Mouse (Mus musculus): ENCODE measurements at regions not wholly inside any gene's neighbourhood (a gene's known extent, or its start where the extent isn't known, plus 50 kb on each side); places are given as distances from the start of the nearest gene placed in this dataset.

- H3K4me1 ChIP-seq (ENCODE audit: control insufficient read depth, insufficient read depth) = peaks cover 7% of the 10 kb centered on the region; the same call in 1 of the 2 replicates
- H3K4me2 ChIP-seq (ENCODE audit: low read depth, low read length) = no peak overlapping the region
- DNase-seq (ENCODE audit: low spot score) (no peak), ATAC-seq (ENCODE audit: insufficient read depth, low read depth) (no peak)
- no peak overlapping the region for H3K4me3 ChIP-seq (ENCODE audit: low read depth, low read length)
- TF ChIP-seq EP300 (IDR thresholded peaks at IDR 0.05; ENCODE audit: low read depth) (no peak), CTCF (IDR thresholded peaks at IDR 0.05; ENCODE audit: low read depth) (no peak)
- no peaks in the 10 kb centered on the region for H3K36me3 ChIP-seq (replicated peaks; ENCODE audit: control insufficient read depth, insufficient read depth, low read length)
- 78% methylated on average over 13 of the region's 13 CpGs for WGBS
- H3K9ac ChIP-seq (replicated peaks; ENCODE audit: low read depth, low read length) = no peak overlapping the region
- H3K9me3 ChIP-seq (replicated peaks; ENCODE audit: control insufficient read depth, low read length) = no peaks in the 10 kb centered on the region
- no peak overlapping the region for H3K27ac ChIP-seq (ENCODE audit: low read depth)
- 0 out of 2 replicates have a peak, but pooled peaks cover 4% of the 10 kb centered on the region for H3K27me3 ChIP-seq (ENCODE audit: control insufficient read depth, insufficient read depth, low read length)
These were observed 78.1 kb upstream of the Ctbp2 start for GRCm38 (mm10) chr7:133202092-133202880.

DNA sequence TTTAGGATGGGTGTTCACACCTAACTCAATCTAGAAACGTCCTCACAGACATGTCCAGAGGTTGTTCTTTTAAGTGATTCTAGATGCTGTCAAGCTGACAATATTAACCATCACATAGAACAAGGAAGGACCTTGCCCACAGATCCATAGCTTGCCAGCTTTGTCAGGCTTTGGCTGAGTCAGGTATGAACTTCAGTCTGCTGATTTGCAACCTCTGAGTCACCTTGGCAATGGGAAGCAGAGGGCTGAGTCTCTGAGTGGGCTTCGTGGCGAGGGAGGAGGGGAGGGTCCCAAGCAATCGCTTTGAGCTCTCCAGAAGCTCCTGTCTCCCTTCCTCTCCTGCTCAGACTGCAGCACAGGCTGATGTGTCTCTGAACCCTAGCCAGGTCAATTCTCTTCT is 74.9 kb upstream of the Ctbp2 start:
- Histone ChIP-seq H3K27ac (ENCODE audit: low read depth) (no peak overlapping the region), H3K27me3 (ENCODE audit: control insufficient read depth, insufficient read depth, low read length) (no peaks in the 10 kb centered on the region), H3K4me2 (ENCODE audit: low read depth, low read length) (no peak overlapping the region), H3K4me1 (ENCODE audit: control insufficient read depth, insufficient read depth) (no peaks in the 10 kb centered on the region), H3K9ac (replicated peaks; ENCODE audit: low read depth, low read length) (no peak overlapping the region), H3K4me3 (ENCODE audit: low read depth, low read length) (no peak overlapping the region), H3K36me3 (replicated peaks; ENCODE audit: control insufficient read depth, insufficient read depth, low read length) (no peaks in the 10 kb centered on the region), H3K9me3 (replicated peaks; ENCODE audit: control insufficient read depth, low read length) (no peaks in the 10 kb centered on the region)
- WGBS = 48% methylated on average over 4 of the region's 4 CpGs
- TF ChIP-seq EP300 (IDR thresholded peaks at IDR 0.05; ENCODE audit: low read depth) = no peak
- TF ChIP-seq CTCF (IDR thresholded peaks at IDR 0.05; ENCODE audit: low read depth) = no peak
- ATAC-seq (ENCODE audit: insufficient read depth, low read depth) (no peak), DNase-seq (ENCODE audit: low spot score) (no peak)

GRCm38 (mm10) chr7:133189880-133190462 is 65.8 kb upstream of the Ctbp2 start:
- H3K4me1 ChIP-seq (ENCODE audit: control insufficient read depth, insufficient read depth) = no peaks in the 10 kb centered on the region
- TF ChIP-seq EP300 (IDR thresholded peaks at IDR 0.05; ENCODE audit: low read depth) (no peak), CTCF (IDR thresholded peaks at IDR 0.05; ENCODE audit: low read depth) (no peak)
- no peak overlapping the region for H3K4me3 ChIP-seq (ENCODE audit: low read depth, low read length)
- H3K27ac ChIP-seq (ENCODE audit: low read depth) = no peak overlapping the region
- H3K4me2 ChIP-seq (ENCODE audit: low read depth, low read length) = no peak overlapping the region
- H3K9ac ChIP-seq (replicated peaks; ENCODE audit: low read depth, low read length) = no peak overlapping the region
- H3K27me3 ChIP-seq (ENCODE audit: control insufficient read depth, insufficient read depth, low read length) = 0 out of 2 replicates have a peak, but pooled peaks cover 2% of the 10 kb centered on the region
- no peaks in the 10 kb centered on the region for H3K36me3 ChIP-seq (replicated peaks; ENCODE audit: control insufficient read depth, insufficient read depth, low read length)
- DNase-seq (ENCODE audit: low spot score) (no peak), ATAC-seq (ENCODE audit: insufficient read depth, low read depth) (no peak)
- no peaks in the 10 kb centered on the region for H3K9me3 ChIP-seq (replicated peaks; ENCODE audit: control insufficient read depth, low read length)
- 63% methylated on average over 7 of the region's 7 CpGs for WGBS

GRCm38 (mm10) chr7:133185931-133186601 is 61.9 kb upstream of the Ctbp2 start:
- peak; percentile 73 for DNase-seq (ENCODE audit: low spot score)
- Histone ChIP-seq H3K9me3 (replicated peaks; ENCODE audit: control insufficient read depth, low read length) (no peaks in the 10 kb centered on the region), H3K4me3 (ENCODE audit: low read depth, low read length) (0 out of 2 replicates have a peak overlapping the region, but pooled peaks have one; percentile 9), H3K4me1 (ENCODE audit: control insufficient read depth, insufficient read depth) (0 out of 2 replicates have a peak, but pooled peaks cover 3% of the 10 kb centered on the region), H3K27ac (ENCODE audit: low read depth) (peak overlapping the region; percentile 49; the same call in 1 of the 2 replicates), H3K4me2 (ENCODE audit: low read depth, low read length) (peak overlapping the region; percentile 38), H3K9ac (replicated peaks; ENCODE audit: low read depth, low read length) (no peak overlapping the region), H3K27me3 (ENCODE audit: control insufficient read depth, insufficient read depth, low read length) (no peaks in the 10 kb centered on the region), H3K36me3 (replicated peaks; ENCODE audit: control insufficient read depth, insufficient read depth, low read length) (no peaks in the 10 kb centered on the region)
- 14% methylated on average over 12 of the region's 12 CpGs for WGBS
- ATAC-seq (ENCODE audit: insufficient read depth, low read depth) = peak; percentile 84
- TF ChIP-seq CTCF (IDR thresholded peaks at IDR 0.05; ENCODE audit: low read depth) (peak; percentile 55), EP300 (IDR thresholded peaks at IDR 0.05; ENCODE audit: low read depth) (0 out of 2 replicates have a peak, but pooled peaks have one; percentile 23)

- WGBS = 34% methylated on average over 16 of the region's 16 CpGs
- Histone ChIP-seq H3K36me3 (replicated peaks; ENCODE audit: control insufficient read depth, insufficient read depth, low read length) (no peaks in the 10 kb centered on the region), H3K4me3 (ENCODE audit: low read depth, low read length) (peak overlapping the region; percentile 4; the same call in 1 of the 2 replicates), H3K4me2 (ENCODE audit: low read depth, low read length) (no peak overlapping the region), H3K27ac (ENCODE audit: low read depth) (no peak overlapping the region), H3K9me3 (replicated peaks; ENCODE audit: control insufficient read depth, low read length) (no peaks in the 10 kb centered on the region), H3K9ac (replicated peaks; ENCODE audit: low read depth, low read length) (no peak overlapping the region), H3K4me1 (ENCODE audit: control insufficient read depth, insufficient read depth) (0 out of 2 replicates have a peak, but pooled peaks cover 3% of the 10 kb centered on the region), H3K27me3 (ENCODE audit: control insufficient read depth, insufficient read depth, low read length) (no peaks in the 10 kb centered on the region)
- TF ChIP-seq EP300 (IDR thresholded peaks at IDR 0.05; ENCODE audit: low read depth) = no peak
- no peak for TF ChIP-seq CTCF (IDR thresholded peaks at IDR 0.05; ENCODE audit: low read depth)
- ATAC-seq (ENCODE audit: insufficient read depth, low read depth) (no peak), DNase-seq (ENCODE audit: low spot score) (no peak)
These were observed 60.9 kb upstream of the Ctbp2 start for GRCm38 (mm10) chr7:133184905-133185594.

Measured in heart, postnatal 0 days (tissue).